Mouse (Mus musculus) kidney, postnatal 36 days (tissue): ENCODE measurements around the gene Car7.

ENCODE experiments used
- DNase-seq, 2 experiments: peaks; one replicate each; pipeline ENCODE4 v3.0.0; 2021 to 2022; ENCODE audit warnings: mixed read lengths in 2 of 2

The Car7 gene

DNA sequence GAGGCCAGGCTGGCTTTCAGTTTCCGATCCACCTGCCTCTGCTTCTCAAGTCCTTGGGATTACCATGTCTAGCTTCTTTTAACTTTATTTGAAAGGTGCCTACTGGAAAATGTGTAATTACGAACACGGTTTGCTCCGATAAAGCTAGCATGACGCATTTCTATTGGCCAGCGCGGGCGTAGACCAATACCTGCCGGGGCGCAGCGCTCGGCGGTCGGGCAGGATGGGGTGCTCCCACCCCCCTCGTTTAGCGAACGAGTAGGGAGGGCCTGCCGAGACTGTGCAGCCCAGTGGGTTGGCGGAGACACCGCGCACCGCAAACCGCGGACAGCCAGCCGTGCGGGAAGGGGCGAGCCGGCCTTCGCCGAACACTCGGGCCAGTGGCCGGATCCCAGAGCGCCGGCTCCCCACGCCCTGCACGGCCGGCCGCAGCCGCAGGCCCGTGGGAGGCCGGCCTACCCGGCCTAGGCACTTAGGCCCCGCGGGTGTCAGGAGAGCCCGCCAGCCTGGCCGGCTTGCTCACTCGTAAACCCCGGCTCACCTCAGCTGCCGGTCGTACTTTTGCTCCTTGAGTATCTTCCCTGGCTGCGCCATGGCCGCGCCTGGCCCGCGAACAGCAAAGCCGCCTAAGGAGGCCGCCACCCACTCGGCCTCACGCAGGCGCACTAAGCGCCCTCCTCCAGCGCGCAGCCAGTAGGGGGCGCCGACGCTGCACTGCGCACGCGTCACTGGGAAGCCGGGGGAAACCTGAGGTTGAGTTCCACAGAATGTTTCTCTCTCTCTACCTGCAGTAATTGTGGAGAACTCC, at the start of gene Car7, which contains the start of gene Nae1:
Car7 (plus strand) TSS at position 719 of the 808 bp plus-strand sequence.
Nae1 (minus strand) TSS at position 667 of the 808 bp plus-strand sequence.
- DNase-seq, result peak; percentile 92 to 96

DNA sequence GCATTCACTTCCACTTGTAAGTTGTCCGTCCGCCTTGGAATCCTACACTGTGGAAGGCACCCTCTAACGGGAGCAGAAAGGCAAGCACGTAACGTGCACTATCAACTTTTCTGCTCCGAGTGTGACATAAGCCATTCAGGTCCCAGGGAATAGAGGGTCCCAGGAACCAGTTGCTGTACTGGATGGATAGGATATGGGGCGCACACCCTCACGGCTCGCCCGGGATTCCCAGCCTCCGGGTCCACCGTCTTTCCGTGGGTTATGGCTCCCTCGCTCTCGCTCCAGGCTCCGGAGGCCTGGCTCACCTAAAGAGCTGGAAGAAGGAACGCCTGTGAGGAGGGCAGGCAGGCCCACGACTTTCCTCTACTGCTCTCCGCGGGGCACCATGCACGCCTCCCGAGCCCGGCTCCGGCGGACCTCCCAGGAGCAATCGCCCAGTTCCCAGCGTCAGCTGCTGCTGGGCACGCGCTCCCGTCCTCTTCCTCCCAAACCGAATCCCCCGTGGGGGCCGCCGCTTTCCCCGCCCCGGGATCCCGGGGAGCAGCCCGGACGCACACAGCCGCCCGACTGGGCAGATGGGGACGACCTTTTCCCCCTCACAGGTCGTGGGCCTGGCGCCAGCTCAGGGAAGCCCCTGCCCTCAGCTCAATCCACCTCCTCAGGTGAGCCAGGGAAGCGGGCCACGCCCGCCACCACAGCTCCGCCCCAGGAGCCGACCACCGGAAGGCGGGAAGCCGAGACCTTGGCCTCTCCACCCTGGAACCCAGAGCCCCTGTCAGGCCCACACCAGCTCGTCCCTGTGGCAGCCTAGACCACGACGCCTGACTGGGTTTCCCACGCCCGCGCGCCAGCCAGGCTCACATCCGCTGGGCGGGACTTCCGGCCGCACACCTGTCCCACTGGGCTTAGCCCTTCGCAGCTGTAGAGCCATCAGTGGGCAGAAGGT, 25.2 kb upstream of the Car7 start, which contains the start of gene Terb1:
Terb1 (minus strand) TSS at position 850 of the 946 bp plus-strand sequence.
- DNase-seq, result peak; percentile 47 to 76

DNA sequence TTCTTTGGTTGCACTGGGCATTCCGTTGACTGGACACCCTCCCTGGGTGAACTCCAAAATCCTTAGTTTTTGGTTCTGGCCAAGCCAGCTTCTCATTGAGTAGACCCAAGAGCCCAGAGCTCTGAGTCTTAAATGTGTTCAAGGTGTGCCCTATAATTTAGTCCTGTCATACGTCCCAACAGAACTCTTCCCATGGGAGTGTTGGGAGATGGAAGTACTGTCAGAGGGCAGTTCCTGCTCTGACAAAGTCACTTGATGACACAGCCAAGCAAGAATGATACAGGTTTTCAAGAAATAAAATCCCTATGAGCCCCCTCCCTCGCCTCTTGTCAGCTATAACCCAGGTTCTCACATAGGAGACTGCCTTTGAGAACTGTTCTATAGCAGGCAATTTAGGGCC, 24.4 kb upstream of the Car7 start:
- DNase-seq, result no peak

DNA sequence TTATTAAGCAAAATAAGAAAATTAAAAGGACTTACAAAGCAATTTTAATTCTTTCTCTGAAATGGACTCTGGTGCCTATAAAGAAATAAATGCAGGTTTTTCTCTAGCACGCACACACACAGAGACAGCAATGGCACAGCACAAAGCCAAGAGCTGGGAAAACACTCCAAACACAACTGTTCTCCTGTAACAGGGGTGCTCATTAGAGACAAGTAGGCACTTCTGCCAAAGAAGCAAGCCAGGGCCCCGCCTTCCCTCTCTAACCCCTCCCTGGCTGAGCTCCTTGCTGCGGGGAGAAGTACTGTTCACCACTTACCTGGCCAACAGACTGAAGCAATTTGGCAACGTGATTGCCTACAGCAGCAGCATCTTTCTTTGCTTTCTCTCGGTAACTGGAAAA, 16.6 kb upstream of the Car7 start:
- no peak for DNase-seq

DNA sequence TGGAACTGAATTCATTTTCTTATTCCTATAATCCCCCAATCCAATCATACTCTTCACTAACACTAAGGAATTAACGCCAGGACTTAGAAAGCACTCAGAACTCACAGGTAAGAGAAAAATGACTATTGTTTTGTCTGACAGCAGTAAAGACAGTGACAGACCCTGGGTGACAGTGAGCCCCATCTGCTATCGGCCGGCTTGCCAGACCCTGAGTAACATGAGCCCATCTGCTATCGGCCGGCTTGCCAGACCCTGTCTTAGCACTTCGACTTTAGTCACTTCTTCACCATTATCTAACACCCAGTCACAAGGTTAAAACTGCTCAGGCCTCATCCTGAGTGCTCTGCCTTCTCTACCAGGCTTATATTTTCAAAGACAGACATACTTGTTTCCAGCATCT, 4.8 kb upstream of the Car7 start:
- DNase-seq, result no peak

DNA sequence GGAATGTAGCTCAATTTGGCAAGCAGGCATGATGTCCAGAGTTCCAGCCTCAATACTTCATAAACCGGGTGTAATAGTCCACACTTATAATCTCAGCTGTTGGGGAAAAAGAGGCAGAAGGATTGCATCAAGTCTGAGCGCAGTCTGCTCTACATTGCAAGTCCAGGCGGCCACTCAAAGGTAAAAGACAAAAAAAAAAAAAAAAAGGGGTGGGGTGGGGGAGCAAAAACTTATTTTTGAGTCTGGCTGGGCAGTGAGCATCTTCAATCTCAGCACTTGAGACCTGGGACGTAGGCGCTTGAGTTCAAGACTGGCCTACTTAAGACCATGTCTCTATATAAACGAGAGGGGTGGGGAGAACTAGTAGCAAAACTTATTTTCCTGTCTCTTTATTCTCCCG, 938 bp upstream of the Car7 start:
- DNase-seq, result no peak

DNA sequence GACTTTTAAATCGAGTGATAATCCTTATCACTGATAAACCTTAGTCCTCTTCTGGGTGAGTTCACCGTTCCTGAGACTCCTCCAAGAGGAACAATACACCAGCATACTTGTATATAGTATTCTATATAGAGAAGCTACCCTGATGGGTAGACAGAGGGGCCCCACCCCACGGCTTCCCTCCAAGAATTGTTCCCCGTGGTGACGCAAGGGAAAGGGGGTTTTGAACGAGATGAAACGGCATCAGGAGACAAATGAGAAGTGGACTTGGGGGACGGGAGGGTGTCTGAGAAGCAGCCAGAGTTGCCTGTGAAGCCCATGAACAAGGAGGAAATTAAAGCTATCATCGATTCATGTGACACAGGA, 271 bp downstream of the Car7 start:
- peak in 1 of 2 experiments; percentile 32 for DNase-seq

DNA sequence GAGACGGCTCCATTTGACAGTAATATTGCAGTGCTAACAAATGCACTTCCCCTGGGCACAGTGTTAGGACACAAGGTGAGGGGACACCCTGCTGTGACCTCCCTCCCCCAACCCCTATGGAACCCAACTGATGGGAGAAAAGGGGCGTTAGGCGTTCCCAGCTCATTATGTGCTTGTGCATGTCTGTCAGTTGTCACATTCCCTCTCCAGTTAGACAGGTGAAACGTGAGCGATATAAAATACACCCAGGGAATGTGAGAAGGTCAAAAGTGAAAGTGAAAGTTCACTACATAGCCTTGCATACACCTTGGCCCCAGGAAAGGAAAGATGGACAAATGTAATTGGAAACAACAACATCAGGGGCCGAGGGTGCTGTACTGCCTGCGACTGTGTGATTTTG, 889 bp downstream of the Car7 start:
- no peak for DNase-seq

DNA sequence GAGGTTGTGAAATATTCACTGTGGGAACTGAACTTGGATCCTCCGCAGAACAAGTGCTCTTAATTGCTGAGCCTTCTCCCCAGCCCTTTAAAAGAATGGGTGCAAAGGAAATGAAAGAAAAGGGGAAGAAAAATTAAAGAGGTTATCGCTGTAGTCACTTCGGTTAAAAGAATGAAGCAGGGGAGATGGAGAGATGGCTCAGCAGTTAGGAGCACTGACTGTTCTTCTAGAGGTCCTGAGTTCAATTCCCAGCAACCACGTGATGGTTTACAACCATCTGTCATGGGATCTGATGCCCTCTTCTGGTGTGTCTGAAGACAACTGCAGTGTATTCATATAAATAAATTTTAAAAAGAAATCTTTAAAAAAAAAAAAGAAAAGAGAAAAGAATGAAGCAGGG, 1.5 kb downstream of the Car7 start:
- DNase-seq, result no peak

DNA sequence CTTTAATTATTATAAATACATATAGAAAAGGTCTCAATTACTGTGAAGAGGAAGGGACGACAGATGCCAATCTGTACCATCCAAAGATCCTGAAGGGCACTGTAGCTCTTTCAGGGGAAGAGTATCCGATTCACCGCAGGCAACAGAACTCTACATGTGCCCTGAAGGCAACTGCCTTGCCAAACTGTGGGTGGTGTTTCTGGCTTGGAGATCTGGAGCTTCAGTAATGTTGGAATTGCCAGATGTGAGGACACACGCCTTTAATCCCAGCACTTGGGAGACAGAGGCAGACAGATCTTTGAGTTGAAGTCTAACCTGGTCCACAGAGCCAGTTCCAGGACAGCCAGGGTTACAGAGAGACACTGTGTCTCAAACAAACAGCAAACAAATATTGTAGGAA, 4.4 kb downstream of the Car7 start:
- DNase-seq, result no peak

DNA sequence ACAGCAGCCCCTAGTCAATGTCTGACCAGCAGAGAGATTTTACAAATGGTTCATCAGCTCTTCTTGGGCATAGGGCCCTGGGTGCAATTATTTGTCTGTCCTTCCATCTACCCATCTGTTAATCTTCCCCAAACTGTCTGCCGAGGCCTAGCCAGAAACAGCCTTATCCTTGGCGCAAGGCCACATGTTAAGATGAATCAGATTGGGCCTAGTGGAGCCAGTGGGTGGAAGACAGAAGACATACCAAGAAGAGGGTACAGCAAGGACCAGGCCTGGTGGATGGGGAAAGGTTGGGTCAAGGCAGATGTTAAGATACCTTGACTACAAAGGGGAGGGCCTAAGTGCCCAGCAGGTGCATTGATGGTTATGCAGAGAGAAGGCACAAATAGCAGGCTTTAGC, 5.1 kb downstream of the Car7 start:
- DNase-seq, result no peak

DNA sequence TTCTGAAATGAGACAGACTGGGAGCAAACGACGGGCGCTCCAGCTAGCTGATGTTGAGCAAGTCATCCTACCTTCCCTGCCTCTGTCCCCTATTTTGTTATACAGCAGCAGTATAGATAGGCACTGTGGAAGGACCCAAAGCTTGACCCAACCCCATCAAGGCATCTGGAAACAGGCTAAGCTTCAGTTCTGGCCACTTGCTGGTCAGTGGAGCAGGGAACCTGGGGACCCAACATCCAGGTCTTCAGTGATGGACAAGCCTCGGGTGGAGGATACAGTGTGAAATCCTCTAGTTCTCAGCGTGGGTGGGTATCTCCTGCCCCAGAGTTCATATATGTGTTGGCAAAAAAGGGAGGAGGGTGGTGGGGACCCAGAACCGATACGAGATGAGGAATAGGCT, 5.7 kb downstream of the Car7 start:
- DNase-seq, result no peak

DNA sequence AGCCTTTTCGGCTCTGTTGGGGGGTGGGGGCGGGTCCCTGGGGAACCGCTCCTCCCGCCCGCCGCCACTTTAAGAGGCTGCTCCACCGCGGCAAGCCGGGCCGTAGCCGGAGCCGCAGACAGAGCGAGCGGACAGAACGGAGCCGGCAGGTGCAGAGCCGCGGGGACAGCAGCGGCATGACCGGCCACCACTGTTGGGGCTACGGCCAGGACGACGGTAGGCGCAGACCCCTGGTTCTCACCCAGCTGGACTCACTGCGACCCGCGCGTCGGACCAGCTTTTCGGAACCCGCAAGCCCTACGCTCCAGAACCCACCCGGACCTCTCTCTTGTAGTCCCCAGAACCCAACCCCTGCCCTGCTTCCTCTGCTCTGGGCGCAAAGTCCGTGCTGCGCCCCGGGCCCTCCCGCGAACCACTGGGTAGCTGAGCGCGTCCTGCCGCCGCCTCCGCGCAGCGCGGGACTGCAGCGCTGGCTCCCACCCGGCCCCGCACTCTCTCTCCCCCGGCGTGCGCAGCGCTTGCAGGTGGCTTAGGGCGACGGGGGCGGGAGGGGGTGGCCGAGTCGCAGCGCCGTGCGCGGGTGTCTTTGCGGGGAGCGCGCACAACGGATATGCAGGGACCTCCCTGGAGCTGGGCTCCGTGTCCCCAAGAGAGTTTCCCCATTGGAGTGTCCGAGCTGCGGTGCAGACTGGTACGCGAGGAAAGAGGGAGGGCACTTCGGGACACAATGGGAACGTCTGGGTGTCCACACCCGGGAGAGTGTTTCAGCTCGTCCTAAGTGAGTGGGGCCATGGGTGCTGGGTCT, 6.4 kb downstream of the Car7 start:
- peak in 1 of 2 experiments; percentile 61 for DNase-seq

DNA sequence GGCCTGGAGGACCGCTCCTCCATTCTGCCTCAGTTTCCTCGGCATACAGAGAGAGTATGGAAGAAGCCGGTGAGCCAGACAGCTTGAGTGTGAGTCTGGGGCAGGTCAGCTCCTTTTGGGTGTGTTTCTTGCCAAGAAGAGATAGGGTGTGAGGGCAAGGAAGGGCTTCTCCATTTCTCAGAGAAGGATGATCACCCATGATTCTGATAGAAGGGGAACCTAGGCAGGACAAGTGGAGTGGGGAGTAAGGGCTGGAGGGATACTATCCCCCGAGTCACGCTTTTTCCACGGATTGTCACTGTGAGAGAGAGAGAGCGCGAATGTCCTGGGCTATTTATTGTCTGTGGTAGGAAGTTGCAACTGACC, 7.0 kb downstream of the Car7 start:
- DNase-seq, result no peak

DNA sequence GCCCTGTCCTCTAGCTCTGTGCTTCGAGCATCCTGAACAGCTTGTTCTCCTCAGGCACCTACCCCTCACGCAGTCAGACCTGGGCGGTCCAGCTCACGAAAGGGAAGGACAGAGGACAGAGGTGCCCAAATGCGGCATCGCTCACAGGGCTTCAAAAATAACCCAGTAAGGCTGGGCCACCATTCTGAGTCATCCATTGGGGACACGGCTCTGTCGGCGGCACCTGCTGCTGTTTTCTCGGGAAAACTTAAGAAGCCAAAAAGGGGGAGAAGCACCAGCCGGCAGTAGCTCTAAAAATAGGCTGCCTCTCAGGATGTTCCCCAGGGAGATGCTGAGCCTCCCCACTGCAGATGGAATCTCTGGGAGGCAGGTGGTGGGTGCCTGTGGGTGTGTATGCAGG, 7.7 kb downstream of the Car7 start:
- no peak for DNase-seq

DNA sequence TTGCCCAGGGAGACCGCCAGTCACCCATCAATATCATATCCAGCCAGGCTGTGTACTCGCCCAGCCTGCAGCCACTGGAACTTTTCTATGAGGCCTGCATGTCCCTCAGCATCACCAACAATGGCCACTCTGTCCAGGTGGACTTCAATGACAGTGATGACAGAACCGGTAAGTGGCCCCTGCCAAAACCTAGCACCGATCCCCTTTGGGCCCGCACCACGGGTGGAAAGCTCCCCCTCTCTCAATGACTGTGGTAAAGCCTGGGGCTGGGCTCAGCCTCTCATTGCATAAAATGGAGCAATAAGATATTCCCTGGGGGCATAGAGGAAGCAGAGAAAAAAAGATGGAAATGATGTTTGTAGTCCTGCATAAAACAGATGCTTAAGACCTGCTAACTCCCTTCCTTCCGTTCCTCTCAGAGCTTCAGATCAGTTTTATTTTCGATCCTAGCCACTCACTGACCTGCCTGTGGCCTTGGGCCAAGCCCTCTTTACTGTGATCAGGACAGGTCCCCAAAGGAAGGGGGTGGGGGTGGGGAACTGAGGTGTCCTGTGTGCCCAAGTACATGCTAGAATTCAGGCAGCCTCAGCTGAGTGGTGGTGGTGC, 9.1 kb downstream of the Car7 start:
- DNase-seq, result peak; percentile 43 to 49

DNA sequence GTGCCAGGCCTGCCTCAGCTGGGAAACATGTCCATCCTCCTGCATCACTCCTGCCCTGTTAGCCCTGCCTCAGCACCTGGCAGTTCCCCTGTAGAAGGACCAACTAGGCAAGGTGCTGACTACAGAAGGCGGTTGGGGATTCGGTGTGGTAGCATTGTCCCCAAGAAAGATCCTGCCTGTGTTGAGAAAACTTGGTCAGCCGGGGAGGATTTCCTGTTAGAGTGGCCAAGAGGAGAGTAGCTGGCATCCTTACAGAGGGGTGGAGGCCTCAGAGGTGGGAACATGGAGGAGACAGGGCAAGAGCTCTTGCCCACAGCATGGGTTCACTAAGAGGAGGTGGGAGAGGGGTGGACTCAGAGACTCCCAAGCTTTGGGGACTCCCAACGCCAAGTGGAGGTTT, 20.7 kb downstream of the Car7 start:
- no peak for DNase-seq

DNA sequence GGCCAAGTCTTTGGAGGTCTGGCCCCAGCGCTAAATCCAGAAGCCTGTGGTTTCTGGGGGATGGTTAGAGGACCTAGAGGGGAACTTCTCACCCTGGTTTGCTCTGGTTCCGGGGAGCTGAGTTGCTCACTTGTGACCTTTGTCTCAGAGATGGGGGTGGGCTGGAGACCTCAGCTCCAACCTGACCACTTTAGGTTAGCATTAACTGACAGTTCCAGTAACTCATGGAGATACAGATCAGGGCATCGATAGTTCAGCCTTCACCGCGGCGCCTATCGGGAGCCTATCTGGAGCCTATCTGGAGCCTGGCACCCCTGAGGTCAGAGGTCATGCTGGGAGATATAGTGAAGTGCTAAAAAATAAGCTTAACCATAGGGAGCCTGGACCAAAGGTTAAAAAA, 22.7 kb downstream of the Car7 start:
- DNase-seq, result no peak

DNA sequence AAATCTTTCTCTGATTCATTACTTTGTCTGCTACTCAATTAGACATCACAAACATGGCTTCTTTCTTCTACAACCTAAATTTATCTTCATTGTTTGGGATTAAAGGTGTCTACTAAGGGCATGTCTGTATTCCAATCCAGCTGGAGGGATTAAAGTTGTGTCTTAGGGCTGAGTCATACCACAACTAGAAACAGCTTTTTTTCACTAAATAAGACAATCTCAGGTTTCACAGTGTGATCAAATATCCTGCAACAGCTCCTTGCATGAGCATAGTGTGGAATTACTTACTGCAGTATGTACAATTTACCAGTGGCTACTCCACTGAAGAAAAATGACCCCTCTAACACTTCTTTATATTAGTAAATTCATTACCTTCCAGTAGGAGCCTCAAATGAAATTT, 26.2 kb downstream of the Car7 start:
- no peak for DNase-seq

DNA sequence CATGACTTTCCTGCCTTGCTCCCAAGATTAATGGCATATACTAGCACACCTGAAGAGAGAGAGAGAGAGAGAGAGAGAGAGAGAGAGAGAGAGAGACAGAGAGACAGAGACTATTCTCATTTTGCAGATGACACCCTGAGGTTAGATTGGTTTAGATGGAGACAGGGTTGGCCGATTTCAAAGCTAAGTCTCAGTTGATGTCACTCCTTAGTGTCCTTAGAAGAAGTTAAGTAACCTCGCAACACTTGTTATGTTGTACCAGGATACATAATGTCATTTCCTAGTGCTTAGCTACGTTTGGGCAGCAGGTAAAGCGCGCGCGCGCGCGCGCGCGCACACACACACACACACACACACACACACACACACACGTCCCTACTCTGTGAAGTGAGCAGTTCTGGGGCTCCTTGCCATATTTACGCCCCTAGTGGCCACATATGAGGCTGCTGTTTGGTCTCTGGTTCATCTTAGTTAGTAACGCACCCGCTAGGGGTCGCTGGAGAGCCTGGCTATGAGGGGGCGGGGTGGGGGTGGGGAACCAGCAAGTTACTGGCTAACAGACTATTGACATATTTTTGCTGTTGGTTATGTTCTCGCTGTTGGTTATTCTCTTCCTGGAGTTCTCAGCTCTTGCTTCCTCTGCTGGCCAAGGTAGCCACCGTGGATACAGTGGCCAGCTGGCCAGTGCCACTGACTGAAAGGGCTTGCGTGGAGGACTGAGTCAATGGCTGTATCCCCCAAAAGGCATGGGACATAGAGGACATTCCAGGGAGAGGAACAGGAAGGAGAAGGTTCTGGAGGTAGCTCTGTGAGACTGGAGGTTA, 30.4 kb downstream of the Car7 start:
- DNase-seq, result peak; percentile 90 to 95

DNA sequence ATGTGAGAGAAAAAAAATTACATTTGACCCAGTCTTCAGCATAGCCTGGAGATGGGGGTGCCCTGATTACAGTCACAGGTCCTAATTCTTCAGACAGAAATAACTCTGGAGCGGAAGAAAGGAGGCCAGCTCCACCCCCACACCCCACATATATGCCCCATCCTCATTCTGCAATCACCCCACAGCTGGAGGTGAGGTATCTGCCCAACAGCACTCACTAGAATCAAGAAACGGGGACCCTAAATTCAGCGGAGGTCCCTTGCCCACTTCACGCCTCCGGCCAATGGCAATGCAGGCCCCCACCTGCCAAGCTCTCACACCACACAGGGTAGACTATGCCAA, 30.9 kb downstream of the Car7 start:
- no peak for DNase-seq

DNA sequence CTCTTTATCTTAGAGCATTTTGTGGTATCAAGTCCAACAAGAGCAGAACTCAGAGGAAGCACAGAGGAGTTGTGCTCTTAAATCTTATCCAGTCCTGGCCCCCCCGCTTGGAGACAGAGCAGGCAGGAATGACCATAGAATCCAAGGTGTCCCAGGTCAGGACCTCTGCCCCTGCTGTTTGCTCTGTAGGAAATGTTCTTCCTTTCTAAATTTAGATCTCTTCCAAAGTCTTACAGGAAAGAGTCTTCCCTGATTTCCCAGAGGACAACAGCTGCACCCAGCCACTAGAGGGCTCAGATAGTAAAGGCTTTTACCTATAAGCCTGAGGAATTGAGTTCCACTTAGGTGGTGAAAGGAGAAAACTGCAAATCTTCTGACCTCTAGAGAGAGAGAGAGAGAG, 35.1 kb downstream of the Car7 start:
- DNase-seq, result peak; percentile 76
